Mouse (Mus musculus) heart, embryonic 12.5 days (tissue): ENCODE measurements at regions not wholly inside any gene's neighbourhood (a gene's known extent, or its start where the extent isn't known, plus 50 kb on each side); places are given as distances from the start of the nearest gene placed in this dataset.
"Not testable (repeated sequence)": the region's sequence is repeated elsewhere in the genome, so short reads cannot be mapped to it uniquely, and the experiment has no call there.

ENCODE experiments used
- ATAC-seq: fragments of 200-750 bp; cut with Nextera tagmentation; 2 replicates; pipeline ENCODE4 v1.8.0; 2017; ENCODE audit warnings: moderate TSS enrichment, moderate library complexity; ENCODE audit not compliant: insufficient number of reproducible peaks, low FRiP score
- H3K27ac ChIP-seq: fragments of 300-500 bp; sonication (generic); 2 replicates; pipeline ENCODE4 v1.5.1; 2016; ENCODE audit warnings: mild to moderate bottlenecking, moderate library complexity; ENCODE audit not compliant: poor library complexity, severe bottlenecking
- H3K27me3 ChIP-seq: fragments of 300-500 bp; sonication (generic); replicated peaks from 2 replicates; pipeline ENCODE4 v1.6.1; 2016; ENCODE audit warnings: mild to moderate bottlenecking, moderate library complexity
- H3K36me3 ChIP-seq: fragments of 300-500 bp; sonication (generic); 2 replicates; pipeline ENCODE4 v1.6.1; 2016; ENCODE audit warnings: mild to moderate bottlenecking, moderate library complexity
- H3K4me1 ChIP-seq: fragments of 300-500 bp; sonication (generic); replicated peaks from 2 replicates; pipeline ENCODE4 v1.6.1; 2016; ENCODE audit warnings: mild to moderate bottlenecking
- H3K4me2 ChIP-seq: fragments of 300-500 bp; sonication (generic); 2 replicates; pipeline ENCODE4 v1.6.1; 2016; ENCODE audit warnings: mild to moderate bottlenecking, moderate library complexity
- H3K4me3 ChIP-seq: fragments of 300-500 bp; sonication (generic); 2 replicates; pipeline ENCODE4 v1.5.1; 2016; ENCODE audit warnings: mild to moderate bottlenecking
- H3K9ac ChIP-seq: fragments of 300-500 bp; sonication (generic); 2 replicates; pipeline ENCODE4 v1.6.1; 2016; ENCODE audit warnings: mild to moderate bottlenecking, moderate library complexity
- H3K9me3 ChIP-seq: fragments of 300-500 bp; sonication (generic); replicated peaks from 2 replicates; pipeline ENCODE4 v1.6.1; 2016; ENCODE audit warnings: mild to moderate bottlenecking, moderate library complexity
- WGBS: fragments of 180-500 bp; shearing (Covaris S2); methylation state at CpG from one replicate; pipeline ENCODE4 v1.1.7; 2016; 5-methylcytosine and 5-hydroxymethylcytosine counted together

- no peaks in the 10 kb centered on the region for H3K4me1 ChIP-seq
- no peak overlapping the region for H3K9ac ChIP-seq
- no peak for ATAC-seq
- no peak overlapping the region for H3K4me2 ChIP-seq
- no peak overlapping the region for H3K4me3 ChIP-seq
- no peaks in the 10 kb centered on the region for H3K9me3 ChIP-seq
- 67% methylated on average over 7 of the region's 7 CpGs for WGBS
- peaks cover 62% of the 10 kb centered on the region for H3K27me3 ChIP-seq
- no peaks in the 10 kb centered on the region for H3K36me3 ChIP-seq
- H3K27ac ChIP-seq = no peak overlapping the region
Observed at GRCm38 (mm10) chr17:14144082-14144481, 60.0 kb downstream of the Dact2 start.

- Histone ChIP-seq H3K27ac (no peak overlapping the region), H3K36me3 (no peaks in the 10 kb centered on the region), H3K4me2 (no peak overlapping the region), H3K27me3 (peaks cover 75% of the 10 kb centered on the region), H3K4me1 (no peaks in the 10 kb centered on the region), H3K9me3 (no peaks in the 10 kb centered on the region), H3K9ac (no peak overlapping the region), H3K4me3 (no peak overlapping the region)
- 80% methylated on average over 5 of the region's 5 CpGs for WGBS
- ATAC-seq = no peak
Observed at GRCm38 (mm10) chr17:14141669-14142068, 62.4 kb downstream of the Dact2 start.

- H3K9ac ChIP-seq = no peak overlapping the region
- no peaks in the 10 kb centered on the region for H3K9me3 ChIP-seq
- ATAC-seq = no peak
- 64% methylated on average over 2 of the region's 2 CpGs for WGBS
- H3K27me3 ChIP-seq = peaks cover 78% of the 10 kb centered on the region
- H3K4me1 ChIP-seq = no peaks in the 10 kb centered on the region
- no peak overlapping the region for H3K27ac ChIP-seq
- H3K36me3 ChIP-seq = no peaks in the 10 kb centered on the region
- H3K4me3 ChIP-seq = no peak overlapping the region
- no peak overlapping the region for H3K4me2 ChIP-seq
Observed at GRCm38 (mm10) chr17:14140266-14140665, 63.8 kb downstream of the Dact2 start.

GRCm38 (mm10) chr17:14138941-14139340 lies 65.2 kb downstream of the Dact2 start:
- Histone ChIP-seq H3K4me1 (no peaks in the 10 kb centered on the region), H3K36me3 (no peaks in the 10 kb centered on the region), H3K27ac (no peak overlapping the region), H3K27me3 (peaks cover 75% of the 10 kb centered on the region), H3K9me3 (no peaks in the 10 kb centered on the region), H3K4me3 (no peak overlapping the region), H3K9ac (no peak overlapping the region), H3K4me2 (no peak overlapping the region)
- 58% methylated on average over 5 of the region's 5 CpGs for WGBS
- no peak for ATAC-seq

- Histone ChIP-seq H3K36me3 (no peaks in the 10 kb centered on the region), H3K27ac (no peak overlapping the region), H3K4me2 (no peak overlapping the region), H3K9me3 (no peaks in the 10 kb centered on the region), H3K4me3 (no peak overlapping the region), H3K9ac (no peak overlapping the region), H3K27me3 (peaks cover 73% of the 10 kb centered on the region), H3K4me1 (no peaks in the 10 kb centered on the region)
- WGBS = 57% methylated on average over 6 of the region's 6 CpGs
- ATAC-seq = no peak
Observed at GRCm38 (mm10) chr17:14136702-14137315, 67.3 kb downstream of the Dact2 start.

GRCm38 (mm10) chr17:14134604-14135003 lies 69.5 kb downstream of the Dact2 start:
- H3K36me3 ChIP-seq = no peaks in the 10 kb centered on the region
- H3K9me3 ChIP-seq = no peaks in the 10 kb centered on the region
- no peak overlapping the region for H3K4me2 ChIP-seq
- H3K27ac ChIP-seq = no peak overlapping the region
- H3K4me1 ChIP-seq = no peaks in the 10 kb centered on the region
- ATAC-seq = no peak
- 76% methylated on average over 3 of the region's 3 CpGs for WGBS
- H3K27me3 ChIP-seq = peaks cover 64% of the 10 kb centered on the region
- no peak overlapping the region for H3K9ac ChIP-seq
- H3K4me3 ChIP-seq = no peak overlapping the region

- H3K27ac ChIP-seq = no peak overlapping the region
- H3K4me3 ChIP-seq = no peak overlapping the region
- peaks cover 58% of the 10 kb centered on the region for H3K27me3 ChIP-seq
- H3K4me2 ChIP-seq = no peak overlapping the region
- H3K4me1 ChIP-seq = no peaks in the 10 kb centered on the region
- no peaks in the 10 kb centered on the region for H3K36me3 ChIP-seq
- WGBS = 81% methylated on average over 2 of the region's 2 CpGs
- ATAC-seq = no peak
- no peaks in the 10 kb centered on the region for H3K9me3 ChIP-seq
- no peak overlapping the region for H3K9ac ChIP-seq
Observed at GRCm38 (mm10) chr17:14133986-14134385, 70.1 kb downstream of the Dact2 start.

- H3K4me3 ChIP-seq, H3K4me1 ChIP-seq, H3K4me2 ChIP-seq, H3K36me3 ChIP-seq, H3K27ac ChIP-seq, ATAC-seq, H3K9ac ChIP-seq, H3K9me3 ChIP-seq: not testable (repeated sequence)
- WGBS = 9% methylated on average over 2 of the region's 2 CpGs
- peaks cover 16% of the 10 kb centered on the region for H3K27me3 ChIP-seq
Observed at GRCm38 (mm10) chr17:14127031-14127430, 67.7 kb upstream of the Gm7358 start.

- H3K27ac ChIP-seq = 0 out of 2 replicates have a peak overlapping the region, but pooled peaks have one; percentile 15
- no peaks in the 10 kb centered on the region; the same call in 1 of the 2 replicates for H3K9me3 ChIP-seq
- H3K36me3 ChIP-seq = no peaks in the 10 kb centered on the region
- 12% methylated on average over 3 of the region's 3 CpGs for WGBS
- H3K4me3 ChIP-seq = no peak overlapping the region
- ATAC-seq = peak; percentile 59; the same call in 1 of the 2 replicates
- H3K9ac ChIP-seq = no peak overlapping the region
- H3K27me3 ChIP-seq = 0 out of 2 replicates have a peak, but pooled peaks cover 17% of the 10 kb centered on the region
- H3K4me1 ChIP-seq = peaks cover 15% of the 10 kb centered on the region
- H3K4me2 ChIP-seq = no peak overlapping the region
Observed at GRCm38 (mm10) chr17:14118863-14119262, 59.5 kb upstream of the Gm7358 start.

- Histone ChIP-seq H3K27ac (no peak overlapping the region), H3K4me2 (no peak overlapping the region), H3K9ac (no peak overlapping the region), H3K36me3 (no peaks in the 10 kb centered on the region), H3K4me1 (peaks cover 15% of the 10 kb centered on the region), H3K27me3 (peaks cover 12% of the 10 kb centered on the region; the same call in 1 of the 2 replicates), H3K9me3 (no peaks in the 10 kb centered on the region), H3K4me3 (no peak overlapping the region)
- no peak for ATAC-seq
- 69% methylated on average over 2 of the region's 2 CpGs for WGBS
Observed at GRCm38 (mm10) chr17:14116223-14116622, 56.9 kb upstream of the Gm7358 start.

GRCm38 (mm10) chr17:14114856-14115255 lies 55.5 kb upstream of the Gm7358 start:
- no peak overlapping the region for H3K27ac ChIP-seq
- ATAC-seq = no peak
- H3K36me3 ChIP-seq = no peaks in the 10 kb centered on the region

GRCm38 (mm10) chr17:14111692-14112091 lies 52.4 kb upstream of the Gm7358 start:
- H3K4me1 ChIP-seq, H3K36me3 ChIP-seq, H3K9me3 ChIP-seq, H3K27me3 ChIP-seq, H3K27ac ChIP-seq, H3K4me3 ChIP-seq, H3K4me2 ChIP-seq, H3K9ac ChIP-seq, ATAC-seq: not testable (repeated sequence)
- 23% methylated on average over 1 of the region's 1 CpGs for WGBS

More at GRCm38 (mm10) chr17:14114856-14115255, 55.5 kb upstream of the Gm7358 start:
- no peak overlapping the region for H3K4me2 ChIP-seq
- H3K9ac ChIP-seq = no peak overlapping the region
- peaks cover 6% of the 10 kb centered on the region; the same call in 1 of the 2 replicates for H3K27me3 ChIP-seq
- peaks cover 15% of the 10 kb centered on the region for H3K4me1 ChIP-seq
- WGBS = 74% methylated on average over 2 of the region's 2 CpGs
- H3K4me3 ChIP-seq = no peak overlapping the region
- no peaks in the 10 kb centered on the region for H3K9me3 ChIP-seq
